Mouse (Mus musculus): ENCODE results near the gene Wwc2.

The Wwc2 gene

DNA sequence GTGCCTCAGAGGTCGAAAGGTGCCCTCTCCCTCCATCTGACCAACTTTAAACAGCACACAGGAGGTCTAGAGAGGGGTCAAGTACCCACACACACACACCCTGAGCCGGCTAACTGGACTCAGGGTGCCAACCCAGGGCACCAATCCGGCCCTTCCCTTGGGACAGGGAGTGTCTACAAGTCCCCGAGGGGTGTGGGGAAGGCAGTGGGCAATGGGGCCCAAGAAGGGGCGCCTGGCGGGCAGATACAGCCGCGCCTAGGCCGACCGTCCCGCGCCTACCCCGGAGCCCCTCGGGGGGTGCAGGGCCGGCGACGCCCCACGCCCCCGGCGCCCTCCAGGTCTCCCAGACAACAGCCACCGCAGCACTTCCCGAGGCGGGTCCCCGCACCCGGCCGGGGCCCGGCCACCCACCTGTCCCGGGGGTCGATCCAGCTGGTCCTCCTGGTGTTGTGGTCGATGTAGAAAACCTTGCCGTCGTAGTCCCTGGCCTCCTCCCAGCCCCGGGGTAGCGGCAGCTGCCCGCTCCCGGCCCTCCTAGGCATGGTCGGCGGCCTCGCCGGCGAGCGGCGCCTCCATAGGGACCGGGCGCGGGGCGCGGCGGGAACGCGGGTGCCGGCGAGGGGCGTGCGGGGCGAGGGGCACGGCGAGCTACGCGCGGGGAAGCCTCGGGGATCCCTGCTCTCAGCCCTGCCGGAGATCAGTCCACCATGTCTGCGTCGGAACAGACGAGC, 904 bp downstream of the Wwc2 start:
- DNase-seq (ENCODE audit: low read depth, low spot score), result no peak

DNA sequence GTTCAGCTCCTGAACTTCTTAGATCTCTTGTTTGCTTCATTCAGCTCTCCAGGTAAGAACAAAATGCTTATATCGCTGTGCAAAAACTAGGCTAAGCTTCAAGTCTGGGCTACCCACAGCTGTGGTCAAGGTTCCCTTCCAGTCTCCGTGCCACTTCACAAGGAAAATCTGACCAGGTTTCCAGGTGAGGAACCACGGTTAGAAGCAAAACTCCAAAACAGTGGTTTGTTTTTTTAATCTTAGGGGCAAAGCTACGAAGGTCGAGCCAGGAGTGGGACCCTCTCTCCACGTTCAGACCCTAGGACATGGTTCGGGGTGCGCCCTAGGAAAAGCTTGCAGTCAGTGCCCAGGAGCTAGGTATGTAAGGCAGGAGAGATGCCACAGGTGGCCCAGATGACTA, 1.5 kb downstream of the Wwc2 start:
- DNase-seq (ENCODE audit: low read depth, low spot score), result no peak

DNA sequence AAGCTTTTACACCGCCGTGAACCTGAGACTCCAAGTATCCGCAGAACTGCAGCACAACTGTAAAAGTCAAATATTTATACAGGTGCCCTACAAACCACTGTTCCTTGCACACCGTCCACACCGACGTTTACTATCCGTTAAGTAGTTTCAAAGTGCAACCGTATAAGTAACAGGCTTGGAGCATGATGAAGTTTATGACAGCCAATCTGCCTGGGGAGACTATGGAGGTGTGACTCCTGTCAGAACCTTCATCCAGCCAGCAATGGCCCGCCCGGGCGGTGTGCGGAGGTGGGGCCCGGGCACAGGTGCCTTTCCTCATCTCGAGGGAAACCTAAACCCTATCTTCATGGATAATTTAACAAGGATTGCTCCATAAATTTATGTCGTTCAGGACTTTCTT, 2.6 kb downstream of the Wwc2 start:
- no peak for DNase-seq (ENCODE audit: low read depth, low spot score)

DNA sequence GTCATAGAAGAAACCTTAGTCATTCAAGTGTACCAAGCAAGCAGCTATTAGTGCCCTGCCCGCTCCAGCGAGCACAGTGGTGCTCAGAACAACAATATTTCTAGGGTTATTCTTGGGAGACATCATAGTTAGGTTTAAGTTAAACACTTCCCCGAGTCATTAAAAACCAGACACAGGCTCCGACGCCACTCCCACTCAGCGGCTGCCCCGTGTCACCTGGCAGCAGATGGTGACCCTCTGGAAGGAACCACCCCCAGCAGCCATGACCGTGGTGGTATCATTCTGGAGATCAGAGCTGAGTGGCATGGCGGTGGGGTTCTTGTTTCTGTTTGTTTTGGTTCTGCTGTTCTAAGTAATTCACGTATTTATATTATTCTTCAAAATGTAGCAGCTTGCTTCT, 5.1 kb downstream of the Wwc2 start:
- DNase-seq (ENCODE audit: low read depth, low spot score), result no peak

GRCm38 (mm10) chr8:47985243-47985642, 5.5 kb downstream of the Wwc2 start:
- no peak for DNase-seq (ENCODE audit: low read depth, low spot score)

GRCm38 (mm10) chr8:47981075-47981474, 9.6 kb downstream of the Wwc2 start:
- no peak for DNase-seq (ENCODE audit: low read depth, low spot score)

GRCm38 (mm10) chr8:47979876-47980275, 10.8 kb downstream of the Wwc2 start:
- no peak for DNase-seq (ENCODE audit: low read depth, low spot score)

DNA sequence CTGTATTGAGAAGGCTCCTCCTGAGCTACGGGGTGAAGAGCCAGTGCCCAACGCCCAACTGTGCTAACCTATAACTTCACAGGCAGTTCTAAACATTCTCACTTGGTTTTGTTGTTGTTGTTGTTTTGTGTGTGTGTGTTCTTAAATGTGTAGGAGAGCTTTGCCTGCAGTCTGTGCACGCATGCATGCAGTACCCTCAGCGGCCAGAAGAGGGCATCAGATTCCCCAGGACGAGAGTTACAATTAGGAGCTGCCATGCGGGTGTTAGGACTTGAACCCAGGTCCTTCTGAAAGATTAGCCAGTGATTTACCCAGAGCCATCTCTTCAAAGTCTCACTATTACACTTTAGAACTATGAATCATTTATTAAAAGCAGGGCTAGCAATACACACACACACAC, 12.0 kb downstream of the Wwc2 start:
- peak; percentile 78 for DNase-seq (ENCODE audit: low read depth, low spot score)

- no peak for DNase-seq (ENCODE audit: low read depth, low spot score)
These were observed 15.8 kb downstream of the Wwc2 start for GRCm38 (mm10) chr8:47974963-47975314.

- DNase-seq (ENCODE audit: low read depth, low spot score), result peak; percentile 84
These were observed 16.4 kb downstream of the Wwc2 start for GRCm38 (mm10) chr8:47974138-47974962.

DNA sequence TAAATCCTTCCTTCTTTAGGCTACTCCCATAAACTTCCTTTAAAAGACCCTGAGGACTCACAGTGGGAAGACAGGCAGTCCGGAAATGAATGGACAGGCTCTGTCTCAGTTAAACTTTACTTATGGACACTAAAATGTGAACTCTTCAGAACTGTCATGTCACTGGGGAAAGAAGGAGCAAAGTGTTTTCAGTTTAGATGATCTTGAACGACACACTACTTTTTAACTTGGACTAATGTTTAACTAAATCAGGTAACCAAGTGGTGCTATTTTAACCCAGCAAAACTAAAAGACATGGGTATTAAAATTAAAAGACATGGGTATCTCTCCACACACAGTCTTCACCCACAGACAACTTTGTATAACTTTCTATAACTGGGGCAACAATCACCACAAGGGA, 19.6 kb downstream of the Wwc2 start:
- DNase-seq (ENCODE audit: low read depth, low spot score), result no peak

DNA sequence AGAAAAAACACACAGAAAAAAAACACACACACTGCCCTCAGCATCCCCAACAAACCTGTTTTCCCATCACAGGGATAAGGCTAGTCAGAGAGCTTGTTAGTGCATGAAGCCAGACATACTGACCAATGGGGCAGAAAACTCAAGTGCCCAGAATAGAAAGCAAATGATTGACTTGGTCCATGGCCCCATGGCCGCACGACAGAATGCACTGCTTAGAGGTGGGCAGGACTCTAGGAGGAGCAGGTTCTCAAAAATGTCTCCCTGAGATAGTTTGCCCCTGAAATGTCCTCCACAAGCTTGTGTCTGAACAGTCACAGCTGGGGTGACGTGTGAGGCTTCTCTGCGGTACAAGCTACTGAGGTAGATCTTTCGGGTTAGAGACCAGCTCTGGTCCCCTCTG, 20.1 kb downstream of the Wwc2 start:
- DNase-seq (ENCODE audit: low read depth, low spot score), result no peak

GRCm38 (mm10) chr8:47967045-47967920, 23.4 kb downstream of the Wwc2 start:
- DNase-seq (ENCODE audit: low read depth, low spot score), result no peak

DNA sequence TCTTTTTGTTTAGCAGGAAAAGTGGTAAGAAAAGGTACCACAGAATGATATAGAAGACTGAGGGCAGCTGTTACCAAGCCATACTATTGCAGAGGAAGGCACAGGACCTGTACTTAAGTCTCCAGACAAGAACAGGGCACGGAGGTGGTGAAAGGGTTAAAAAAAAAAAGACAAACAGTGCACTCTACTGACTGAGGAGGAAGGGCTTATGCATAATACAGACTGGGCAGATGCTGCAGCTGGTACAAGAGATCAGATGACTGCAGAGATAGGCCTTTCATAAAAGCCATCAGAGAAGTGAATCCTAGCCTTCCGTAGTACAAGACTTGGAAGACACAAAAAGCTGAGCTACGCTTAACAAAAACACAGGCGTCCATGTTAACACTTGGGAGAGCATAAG, 28.2 kb downstream of the Wwc2 start:
- no peak for DNase-seq (ENCODE audit: low read depth, low spot score)

DNA sequence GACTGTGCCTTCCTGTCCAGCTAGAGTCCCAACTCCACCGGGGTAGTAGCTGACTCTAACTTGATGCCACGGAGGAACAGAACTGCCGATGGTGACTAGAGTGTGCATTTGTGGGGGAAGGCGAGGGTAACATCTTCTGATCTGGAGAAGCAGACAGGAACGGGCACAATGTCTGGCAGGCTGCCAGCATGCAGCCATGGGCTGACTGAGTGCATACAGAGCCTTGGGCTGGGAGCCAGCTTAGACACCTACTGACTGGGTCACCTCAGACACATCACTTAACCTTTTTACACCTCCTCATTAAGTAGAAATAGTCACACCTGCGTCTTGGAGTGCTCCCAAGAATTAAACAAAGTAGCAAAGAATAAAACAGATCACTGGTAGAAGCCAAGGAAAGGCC, 28.7 kb downstream of the Wwc2 start:
- DNase-seq (ENCODE audit: low read depth, low spot score), result no peak

DNA sequence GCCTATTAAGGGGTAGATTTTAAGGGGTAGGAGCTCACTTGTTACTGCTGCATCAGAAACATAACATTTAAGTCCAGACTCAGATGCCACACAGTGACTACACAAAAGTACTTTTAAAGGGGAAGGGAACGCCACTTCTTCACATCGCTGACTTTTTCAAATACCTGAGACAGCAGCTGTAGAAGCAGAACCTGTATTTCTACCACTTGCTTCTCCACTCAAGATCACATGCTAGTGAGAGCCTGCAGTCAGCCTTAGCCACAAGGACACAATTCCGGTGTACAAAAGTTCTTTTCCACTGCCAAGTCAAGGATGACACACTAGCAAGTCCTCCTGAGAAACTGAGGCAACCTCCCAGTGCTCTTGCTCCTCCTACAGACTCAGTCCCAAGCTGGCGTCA, 33.2 kb downstream of the Wwc2 start:
- DNase-seq (ENCODE audit: low read depth, low spot score), result no peak

- peak; percentile 58 for DNase-seq (ENCODE audit: low read depth, low spot score)
These were observed 39.3 kb downstream of the Wwc2 start for GRCm38 (mm10) chr8:47951380-47951932.

GRCm38 (mm10) chr8:47948836-47949235, 41.9 kb downstream of the Wwc2 start:
- DNase-seq (ENCODE audit: low read depth, low spot score), result no peak

GRCm38 (mm10) chr8:47947672-47948618, 42.8 kb downstream of the Wwc2 start:
- no peak for DNase-seq (ENCODE audit: low read depth, low spot score)

- DNase-seq (ENCODE audit: low read depth, low spot score), result peak; percentile 63
These were observed 47.7 kb downstream of the Wwc2 start for GRCm38 (mm10) chr8:47943049-47943448.

DNA sequence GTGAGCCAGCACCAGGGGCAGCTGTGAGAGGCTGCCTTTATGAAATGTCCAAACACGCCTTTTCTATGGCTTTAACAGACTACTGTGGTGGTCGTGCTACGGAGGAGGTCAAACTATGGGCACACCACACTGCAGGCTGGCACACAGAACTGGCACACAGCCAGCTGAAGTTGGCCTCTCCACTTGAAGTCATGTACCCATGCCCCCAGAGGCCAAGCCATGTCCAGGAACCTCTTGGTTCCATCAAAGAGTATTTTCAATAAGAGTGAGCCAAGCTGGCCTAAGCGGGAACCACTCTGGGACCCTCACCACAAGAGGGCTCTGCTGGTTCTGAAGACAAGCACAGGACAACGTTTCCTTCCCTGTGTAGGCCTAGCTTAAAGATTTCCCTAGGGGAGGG, 49.7 kb downstream of the Wwc2 start:
- peak; percentile 70 for DNase-seq (ENCODE audit: low read depth, low spot score)

Measured in ES-CJ7 (cell line).